Mouse (Mus musculus) lung, postnatal 0 days (tissue): ENCODE measurements at regions not wholly inside any gene's neighbourhood (a gene's known extent, or its start where the extent isn't known, plus 50 kb on each side); places are given as distances from the start of the nearest gene placed in this dataset.

Source experiments
- ATAC-seq: fragments of 200-750 bp; cut with Nextera tagmentation; 2 replicates; pipeline ENCODE4 v1.8.0; 2017; ENCODE audit warnings: moderate library complexity
- DNase-seq: peaks from one replicate; pipeline ENCODE4 v3.0.0-alpha.2; 2016; ENCODE audit warnings: low spot score
- H3K27ac ChIP-seq: fragments of 300-500 bp; sonication (generic); 2 replicates; pipeline ENCODE4 v1.5.1; 2014; ENCODE audit warnings: antibody characterized with exemption, mild to moderate bottlenecking, low read length, mixed read lengths
- H3K27me3 ChIP-seq: fragments of 300-500 bp; sonication (generic); replicated peaks from 2 replicates; pipeline ENCODE4 v1.6.1; 2014; ENCODE audit warnings: low read length, mixed read lengths; ENCODE audit not compliant: insufficient read depth
- H3K36me3 ChIP-seq: fragments of 300-500 bp; sonication (generic); 2 replicates; pipeline ENCODE4 v1.6.1; 2014; ENCODE audit warnings: low read length, mixed read lengths; ENCODE audit not compliant: insufficient read depth
- H3K4me1 ChIP-seq: fragments of 300-500 bp; sonication (generic); 2 replicates; pipeline ENCODE4 v1.6.1; 2014; ENCODE audit warnings: antibody characterized with exemption, low read depth, low read length, mixed read lengths; ENCODE audit not compliant: insufficient read depth
- H3K4me2 ChIP-seq: fragments of 300-500 bp; sonication (generic); replicated peaks from 2 replicates; pipeline ENCODE4 v1.6.1; 2014; ENCODE audit warnings: low read depth, mild to moderate bottlenecking, low read length, moderate library complexity, mixed read lengths
- H3K4me3 ChIP-seq: fragments of 300-500 bp; sonication (generic); 2 replicates; pipeline ENCODE4 v1.5.1; 2014; ENCODE audit warnings: low read depth, low read length
- H3K9ac ChIP-seq: fragments of 300-500 bp; sonication (generic); replicated peaks from 2 replicates; pipeline ENCODE4 v1.6.1; 2014; ENCODE audit warnings: low read depth, mild to moderate bottlenecking
- H3K9me3 ChIP-seq: fragments of 300-500 bp; sonication (generic); 2 replicates; pipeline ENCODE4 v1.6.1; 2016; ENCODE audit warnings: low read length, mixed read lengths
- CTCF ChIP-seq: IDR thresholded peaks from 2 replicates; pipeline ENCODE4 v1.5.1; 2016; ENCODE audit warnings: antibody characterized with exemption, mild to moderate bottlenecking
- EP300 ChIP-seq: IDR thresholded peaks from 2 replicates; pipeline ENCODE4 v1.6.1; 2016; ENCODE audit warnings: antibody characterized with exemption, mild to moderate bottlenecking, control low read depth
- WGBS: fragments of 180-500 bp; shearing (Covaris S2); extraction: QIAGEN DNeasy Blood & Tissue Kit; methylation state at CpG from one replicate; pipeline ENCODE4 v1.1.7; 2014; 5-methylcytosine and 5-hydroxymethylcytosine counted together

DNA sequence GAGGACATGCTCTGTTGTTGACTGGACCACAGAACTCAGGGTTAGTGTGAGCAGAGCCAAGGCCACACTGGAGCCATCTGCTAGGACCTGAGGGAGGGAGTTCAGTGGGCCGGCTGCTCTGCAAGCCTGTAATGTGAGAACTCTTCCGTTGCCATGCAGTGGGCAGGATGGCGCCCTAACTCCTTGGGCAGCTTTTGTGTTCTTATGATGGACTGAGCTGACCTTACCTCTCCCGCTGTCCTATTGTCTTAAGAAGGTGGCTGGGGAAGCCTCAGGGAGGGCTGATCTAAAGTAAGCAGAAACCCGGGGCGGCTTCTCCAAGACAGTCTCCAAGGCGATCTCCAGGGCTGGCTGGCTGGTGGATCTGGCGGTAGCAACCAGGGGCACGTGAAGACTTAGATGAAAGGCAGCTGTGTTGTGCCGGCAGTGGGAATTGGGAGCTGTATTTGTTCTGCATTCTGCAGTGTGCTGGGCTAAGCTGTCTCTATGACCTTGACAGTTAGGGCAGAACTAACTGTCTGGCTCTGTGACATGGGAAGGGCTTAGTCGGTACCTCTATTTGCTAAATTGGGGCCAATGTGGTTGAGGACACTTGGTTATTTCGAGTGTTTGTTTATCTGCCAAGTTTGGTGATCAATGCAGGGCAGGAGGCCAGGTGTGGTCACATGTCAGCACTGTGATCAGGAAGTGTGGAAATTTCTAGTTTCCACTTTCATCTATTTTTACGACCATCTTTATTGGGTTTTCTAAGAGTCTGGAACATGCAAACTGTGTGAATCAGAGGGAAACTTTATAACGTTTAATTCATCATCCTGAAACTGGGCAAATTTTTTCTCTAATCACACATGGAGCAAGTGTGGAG lies 843.1 kb upstream of the Car8 start:
- ATAC-seq (peak; percentile 6; the same call in 1 of the 2 replicates), DNase-seq (no peak)
- Histone ChIP-seq H3K9me3 (no peaks in the 10 kb centered on the region), H3K4me2 (no peak overlapping the region), H3K36me3 (no peaks in the 10 kb centered on the region), H3K4me1 (0 out of 2 replicates have a peak, but pooled peaks cover 5% of the 10 kb centered on the region), H3K27ac (no peak overlapping the region), H3K4me3 (no peak overlapping the region), H3K27me3 (no peaks in the 10 kb centered on the region), H3K9ac (no peak overlapping the region)
- 27% methylated on average over 14 of the region's 14 CpGs for WGBS
- no peak for TF ChIP-seq CTCF
- no peak for TF ChIP-seq EP300

GRCm38 (mm10) chr4:9080821-9081493 lies 842.1 kb upstream of the Car8 start:
- 44% methylated on average over 15 of the region's 15 CpGs for WGBS
- no peak overlapping the region for H3K4me2 ChIP-seq
- TF ChIP-seq EP300 (no peak), CTCF (no peak)
- no peaks in the 10 kb centered on the region for H3K36me3 ChIP-seq
- no peak overlapping the region for H3K4me3 ChIP-seq
- H3K27ac ChIP-seq = no peak overlapping the region
- ATAC-seq = no peak
- no peak overlapping the region for H3K9ac ChIP-seq
- 0 out of 2 replicates have a peak, but pooled peaks cover 5% of the 10 kb centered on the region for H3K4me1 ChIP-seq
- DNase-seq = peak; percentile 32
- no peaks in the 10 kb centered on the region for H3K27me3 ChIP-seq
- H3K9me3 ChIP-seq = no peaks in the 10 kb centered on the region

GRCm38 (mm10) chr4:9079828-9080245 lies 841.0 kb upstream of the Car8 start:
- Histone ChIP-seq H3K4me3 (no peak overlapping the region), H3K9ac (no peak overlapping the region), H3K27me3 (no peaks in the 10 kb centered on the region), H3K4me2 (no peak overlapping the region), H3K27ac (no peak overlapping the region), H3K9me3 (no peaks in the 10 kb centered on the region), H3K36me3 (no peaks in the 10 kb centered on the region), H3K4me1 (0 out of 2 replicates have a peak, but pooled peaks cover 5% of the 10 kb centered on the region)
- TF ChIP-seq CTCF (no peak), EP300 (peak; percentile 57)
- ATAC-seq = peak; percentile 85
- DNase-seq = peak; percentile 77
- WGBS = 30% methylated on average over 4 of the region's 4 CpGs

GRCm38 (mm10) chr4:9074447-9074846 lies 835.6 kb upstream of the Car8 start:
- Histone ChIP-seq H3K4me2 (no peak overlapping the region), H3K4me3 (no peak overlapping the region), H3K36me3 (no peaks in the 10 kb centered on the region), H3K9ac (no peak overlapping the region), H3K27ac (no peak overlapping the region), H3K9me3 (no peaks in the 10 kb centered on the region), H3K27me3 (no peaks in the 10 kb centered on the region), H3K4me1 (no peaks in the 10 kb centered on the region)
- 41% methylated on average over 2 of the region's 2 CpGs for WGBS
- ATAC-seq = no peak
- TF ChIP-seq EP300 (no peak), CTCF (no peak)
- DNase-seq = no peak

- H3K36me3 ChIP-seq = no peaks in the 10 kb centered on the region
- DNase-seq = no peak
- WGBS = 74% methylated on average over 8 of the region's 8 CpGs
- H3K9me3 ChIP-seq = no peaks in the 10 kb centered on the region
- no peak overlapping the region for H3K4me3 ChIP-seq
- no peak overlapping the region for H3K4me2 ChIP-seq
- ATAC-seq = no peak
- no peak overlapping the region for H3K27ac ChIP-seq
- no peak for TF ChIP-seq CTCF
- TF ChIP-seq EP300 = no peak
- no peaks in the 10 kb centered on the region for H3K4me1 ChIP-seq
- no peak overlapping the region for H3K9ac ChIP-seq
- no peaks in the 10 kb centered on the region for H3K27me3 ChIP-seq
Measured at GRCm38 (mm10) chr4:9073736-9074428, 835.0 kb upstream of the Car8 start.

DNA sequence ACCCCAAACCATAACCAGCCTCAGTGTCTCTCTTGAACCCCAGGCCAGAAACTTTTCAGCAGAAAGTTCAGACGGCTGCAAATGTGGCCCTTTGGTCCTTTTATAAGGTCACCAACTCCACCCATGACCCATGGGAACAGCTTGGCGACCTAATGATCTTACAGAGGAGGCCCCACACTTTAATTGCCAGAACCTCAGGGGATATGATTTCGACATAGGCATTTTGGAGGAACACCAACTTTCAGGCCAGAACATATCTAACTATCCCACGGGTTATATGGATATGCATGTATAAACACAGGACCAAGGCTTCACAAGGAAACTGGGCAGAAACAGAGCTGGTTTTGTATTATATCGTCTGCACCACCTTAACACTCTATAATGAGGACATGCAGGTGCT lies 833.5 kb upstream of the Car8 start:
- no peak for TF ChIP-seq EP300
- TF ChIP-seq CTCF = no peak
- Histone ChIP-seq H3K9ac (no peak overlapping the region), H3K4me3 (no peak overlapping the region), H3K9me3 (no peaks in the 10 kb centered on the region), H3K27ac (no peak overlapping the region), H3K36me3 (no peaks in the 10 kb centered on the region), H3K27me3 (no peaks in the 10 kb centered on the region), H3K4me2 (no peak overlapping the region), H3K4me1 (no peaks in the 10 kb centered on the region)
- DNase-seq (no peak), ATAC-seq (no peak)
- WGBS = 47% methylated on average over 5 of the region's 5 CpGs
